Mouse (Mus musculus) 3T3-L1 (cell line): ENCODE results near the gene Pde12.

Experiments
- DNase-seq: peaks from one replicate; pipeline ENCODE4 v3.0.0-alpha.2; 2015; ENCODE audit warnings: low read depth, low spot score

Gene Pde12

GRCm38 (mm10) chr14:26643006-26643624, 26.6 kb downstream of the Pde12 start:
- DNase-seq, result no peak

- DNase-seq, result peak; percentile 63
These were observed 29.7 kb downstream of the Pde12 start for GRCm38 (mm10) chr14:26639961-26640360.

- DNase-seq, result no peak
These were observed 30.4 kb downstream of the Pde12 start for GRCm38 (mm10) chr14:26639251-26639650.

GRCm38 (mm10) chr14:26638708-26639084, 31.0 kb downstream of the Pde12 start:
- peak; percentile 80 for DNase-seq

GRCm38 (mm10) chr14:26637851-26638707, 31.6 kb downstream of the Pde12 start, which contains the start of gene Arf4:
Gene Arf4 (plus strand): TSS chr14:26638074.
- DNase-seq, result peak; percentile 99

GRCm38 (mm10) chr14:26637025-26637850, 32.4 kb downstream of the Pde12 start:
- peak; percentile 95 for DNase-seq

GRCm38 (mm10) chr14:26626605-26627140, 43.0 kb downstream of the Pde12 start:
- no peak for DNase-seq

- no peak for DNase-seq
These were observed 44.4 kb downstream of the Pde12 start for GRCm38 (mm10) chr14:26625301-26625700.

GRCm38 (mm10) chr14:26610689-26611088, 59.0 kb downstream of the Pde12 start:
- no peak for DNase-seq
